Mouse (Mus musculus) bone marrow, adult 2 months (tissue): ENCODE results near the gene Gp1ba. TPM values are rescaled to one million over a fixed set of nuclear protein-coding genes. Genes with fewer than 3 reads are reported as not detected.

Experiments used
- H3K27ac ChIP-seq: fragments of 200-500 bp; 2 replicates; pipeline ENCODE4 v1.5.1; 2012; ENCODE audit warnings: low read depth, mild to moderate bottlenecking, control low read depth, inconsistent platforms, low read length; ENCODE audit not compliant: control insufficient read depth, poor library complexity, insufficient read depth
- H3K4me1 ChIP-seq: fragments of 200-500 bp; 2 replicates; pipeline ENCODE4 v1.6.1; 2011; ENCODE audit warnings: low read length; ENCODE audit not compliant: control insufficient read depth, insufficient read depth
- H3K4me3 ChIP-seq: fragments of 200-500 bp; replicated peaks from 2 replicates; pipeline ENCODE3; 2011; ENCODE audit warnings: mild to moderate bottlenecking, low read depth, low read length, control low read depth; ENCODE audit not compliant: control insufficient read depth
- CTCF ChIP-seq: fragments of 200-500 bp; IDR thresholded peaks from 2 replicates; pipeline ENCODE4 v1.5.1; 2011; ENCODE audit warnings: low read length, control low read depth; ENCODE audit not compliant: control insufficient read depth, insufficient read depth
- POLR2A ChIP-seq: fragments of 200-500 bp; IDR thresholded peaks from 2 replicates; pipeline ENCODE4 v1.6.1; 2011; ENCODE audit warnings: low read depth, mild to moderate bottlenecking, control low read depth, low read length, borderline replicate concordance; ENCODE audit not compliant: control insufficient read depth
- WGBS: fragments of 180-500 bp; shearing (Covaris S2); methylation state at CpG from one replicate; pipeline ENCODE4 v1.1.7; 2018; 5-methylcytosine and 5-hydroxymethylcytosine counted together
- polyA plus RNA-seq: library from polyadenylated mRNA; stranded (reverse); fragments of >200 nt; gene quantifications from 2 replicates; pipeline ENCODE4 v1.2.4, GENCODE M21; 2011; ENCODE audit warnings: low replicate concordance; ENCODE audit not compliant: missing spikeins, insufficient read depth, insufficient read length

The Gp1ba gene
- polyA plus RNA-seq, 1 experiment = 28.3 TPM

DNA sequence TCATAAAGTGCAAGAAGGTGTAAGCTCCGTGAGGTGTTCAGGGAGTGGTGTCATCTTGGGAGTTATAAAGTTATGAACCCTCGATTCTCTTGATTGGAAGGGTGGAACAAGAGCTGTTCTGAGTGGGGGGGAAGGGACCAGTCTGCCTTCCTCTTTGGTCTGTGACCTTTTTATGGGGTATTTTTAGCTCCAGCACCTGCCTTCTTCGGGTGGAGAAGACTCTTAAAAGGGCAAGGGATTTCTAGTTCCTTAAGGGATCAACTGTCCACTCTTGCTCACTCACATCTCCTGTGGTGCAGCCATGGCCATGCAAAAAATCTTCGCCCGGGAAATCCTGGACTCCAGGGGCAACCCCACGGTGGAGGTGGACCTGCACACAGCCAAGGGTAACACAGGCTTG, 18.7 kb downstream of the Gp1ba start:
- no peak overlapping the region for H3K27ac ChIP-seq
- 53% methylated on average over 6 of the region's 6 CpGs for WGBS
- H3K4me3 ChIP-seq = no peak overlapping the region
- no peak for TF ChIP-seq POLR2A
- no peak for TF ChIP-seq CTCF
- H3K4me1 ChIP-seq = peaks cover 4% of the 10 kb centered on the region

GRCm38 (mm10) chr11:70657991-70658390, 19.1 kb downstream of the Gp1ba start:
- TF ChIP-seq POLR2A (no peak), CTCF (no peak)
- no peak overlapping the region for H3K4me3 ChIP-seq
- WGBS = 83% methylated on average over 9 of the region's 9 CpGs
- peaks cover 4% of the 10 kb centered on the region for H3K4me1 ChIP-seq
- H3K27ac ChIP-seq = no peak overlapping the region

- 74% methylated on average over 5 of the region's 5 CpGs for WGBS
- peaks cover 4% of the 10 kb centered on the region for H3K4me1 ChIP-seq
- H3K4me3 ChIP-seq = no peak overlapping the region
- H3K27ac ChIP-seq = no peak overlapping the region
- TF ChIP-seq CTCF = no peak
- no peak for TF ChIP-seq POLR2A
Measured at GRCm38 (mm10) chr11:70658521-70658920, 19.6 kb downstream of the Gp1ba start.

GRCm38 (mm10) chr11:70658942-70659341, 20.0 kb downstream of the Gp1ba start:
- Histone ChIP-seq H3K27ac (no peak overlapping the region), H3K4me3 (no peak overlapping the region), H3K4me1 (peaks cover 4% of the 10 kb centered on the region)
- TF ChIP-seq CTCF (no peak), POLR2A (no peak)
- WGBS = 78% methylated on average over 8 of the region's 8 CpGs

DNA sequence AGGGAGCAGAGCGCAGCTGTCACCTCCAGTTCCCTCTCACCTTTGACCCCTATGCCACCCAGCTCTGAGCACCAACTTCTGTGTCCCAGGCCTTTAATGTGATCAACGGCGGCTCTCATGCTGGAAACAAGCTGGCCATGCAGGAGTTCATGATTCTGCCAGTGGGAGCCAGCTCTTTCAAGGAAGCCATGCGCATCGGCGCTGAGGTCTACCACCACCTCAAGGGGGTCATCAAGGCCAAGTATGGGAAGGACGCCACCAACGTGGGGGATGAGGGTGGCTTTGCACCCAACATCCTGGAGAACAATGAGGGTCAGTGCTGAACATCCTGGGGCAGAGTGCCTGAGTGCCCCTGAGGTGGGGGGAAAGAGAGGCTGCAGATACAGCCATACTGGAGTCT, 21.6 kb downstream of the Gp1ba start:
- no peak overlapping the region for H3K27ac ChIP-seq
- H3K4me1 ChIP-seq = peaks cover 4% of the 10 kb centered on the region

DNA sequence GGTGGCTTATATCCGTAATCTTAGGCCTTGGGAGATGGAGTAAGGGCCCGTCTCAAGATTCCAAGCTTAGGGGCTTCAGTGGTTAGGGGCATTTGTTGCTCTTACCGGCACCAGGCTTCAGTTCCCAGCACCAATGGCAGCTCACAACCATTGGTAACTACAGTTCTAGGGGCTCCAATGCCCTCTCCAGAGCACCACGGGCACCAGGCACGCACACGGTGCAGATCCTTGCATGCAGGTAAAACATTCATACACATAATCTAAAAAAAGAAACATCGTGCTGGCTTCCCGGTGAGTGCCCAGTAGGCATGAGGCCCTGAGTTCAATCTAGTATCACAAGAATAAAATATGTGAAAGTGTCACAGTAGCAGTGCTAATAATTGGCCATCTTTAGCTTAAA, 24.2 kb downstream of the Gp1ba start:
- TF ChIP-seq CTCF (no peak), POLR2A (no peak)
- H3K27ac ChIP-seq = no peak overlapping the region
- WGBS = 87% methylated on average over 8 of the region's 8 CpGs
- no peak overlapping the region for H3K4me3 ChIP-seq
- no peaks in the 10 kb centered on the region; the same call in 1 of the 2 replicates for H3K4me1 ChIP-seq

More for the DNA sequence above, 21.6 kb downstream of the Gp1ba start:
- no peak overlapping the region for H3K4me3 ChIP-seq
- 88% methylated on average over 8 of the region's 8 CpGs for WGBS
- no peak for TF ChIP-seq CTCF
- no peak for TF ChIP-seq POLR2A

GRCm38 (mm10) chr11:70663957-70664356, 25.0 kb downstream of the Gp1ba start:
- WGBS = 87% methylated on average over 6 of the region's 6 CpGs
- no peak overlapping the region for H3K4me3 ChIP-seq
- H3K4me1 ChIP-seq = no peaks in the 10 kb centered on the region; the same call in 1 of the 2 replicates
- H3K27ac ChIP-seq = no peak overlapping the region
- TF ChIP-seq CTCF (no peak), POLR2A (no peak)

- peak; percentile 41; the same call in 1 of the 2 replicates for TF ChIP-seq CTCF
- TF ChIP-seq POLR2A = no peak
- Histone ChIP-seq H3K4me1 (no peaks in the 10 kb centered on the region; the same call in 1 of the 2 replicates), H3K4me3 (no peak overlapping the region), H3K27ac (no peak overlapping the region)
- WGBS = 93% methylated on average over 9 of the region's 9 CpGs
Measured at GRCm38 (mm10) chr11:70664741-70665140, 25.8 kb downstream of the Gp1ba start.

GRCm38 (mm10) chr11:70666687-70667086, 27.8 kb downstream of the Gp1ba start:
- WGBS = 95% methylated on average over 8 of the region's 8 CpGs
- Histone ChIP-seq H3K27ac (no peak overlapping the region), H3K4me3 (no peak overlapping the region), H3K4me1 (no peaks in the 10 kb centered on the region; the same call in 1 of the 2 replicates)
- no peak for TF ChIP-seq CTCF
- no peak for TF ChIP-seq POLR2A
